Comparison of ENCODE assay signal across 33 mouse cellular contexts in the genomic region with DNA sequence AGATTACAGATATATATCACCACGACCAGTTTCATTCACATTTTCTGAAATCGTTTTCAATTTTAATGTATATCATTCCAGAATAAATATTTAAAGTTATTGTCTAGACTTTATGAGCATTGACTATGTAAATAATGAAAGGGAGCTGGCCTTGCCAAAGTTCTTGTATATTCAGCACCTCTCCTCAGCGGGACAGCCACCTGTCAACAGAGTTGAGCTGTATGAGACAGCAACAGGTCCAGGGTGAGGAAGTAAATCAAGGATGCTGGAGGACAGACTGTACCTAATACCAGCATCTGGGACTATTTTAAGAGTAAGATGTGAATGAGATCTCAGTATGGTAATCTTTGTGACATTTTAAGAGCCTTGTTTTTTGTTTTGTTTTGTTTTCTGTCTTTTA. TPM values are rescaled to one million over a fixed set of nuclear protein-coding genes. Genes with fewer than 3 reads are reported as not detected.
"Had no signal": no experiment of that assay in that cellular context is flagged by ENCODE, and none has a peak within 500 bp of the region (broad histone marks: within the 10 kb centered on the region; RNA-seq: fewer than 3 reads in every experiment).

No protein-coding gene starts in this region.

- H3K27me3 ChIP-seq: embryonic facial prominence, embryonic 12.5 days; embryonic facial prominence, embryonic 13.5 days; embryonic facial prominence, embryonic 15.5 days; forebrain, embryonic 12.5 days; forebrain, embryonic 13.5 days; forebrain, embryonic 15.5 days had no signal

- ATAC-seq: forebrain, embryonic 13.5 days; forebrain, embryonic 14.5 days; forebrain, embryonic 15.5 days; forebrain, embryonic 16.5 days; forebrain, postnatal 0 days had no signal

- H3K9me3 ChIP-seq: embryonic facial prominence, embryonic 10.5 days; embryonic facial prominence, embryonic 12.5 days; embryonic facial prominence, embryonic 13.5 days; embryonic facial prominence, embryonic 15.5 days; forebrain, embryonic 10.5 days; forebrain, embryonic 12.5 days; forebrain, embryonic 13.5 days; forebrain, embryonic 15.5 days; heart, embryonic 10.5 days had no signal

- H3K27ac ChIP-seq: embryonic facial prominence, embryonic 10.5 days; embryonic facial prominence, embryonic 12.5 days; embryonic facial prominence, embryonic 13.5 days; embryonic facial prominence, embryonic 15.5 days; forebrain, embryonic 10.5 days; forebrain, embryonic 12.5 days; forebrain, embryonic 13.5 days; forebrain, embryonic 15.5 days; heart, embryonic 10.5 days had no signal

- H3K9ac ChIP-seq: embryonic facial prominence, embryonic 12.5 days; embryonic facial prominence, embryonic 13.5 days; embryonic facial prominence, embryonic 15.5 days; forebrain, embryonic 12.5 days; forebrain, embryonic 13.5 days; forebrain, embryonic 15.5 days; forebrain, postnatal 0 days had no signal

- H3K4me1 ChIP-seq: embryonic facial prominence, embryonic 10.5 days; embryonic facial prominence, embryonic 12.5 days; embryonic facial prominence, embryonic 13.5 days; embryonic facial prominence, embryonic 15.5 days; forebrain, embryonic 10.5 days; forebrain, embryonic 12.5 days; forebrain, embryonic 13.5 days; forebrain, embryonic 15.5 days; heart, embryonic 10.5 days had no signal

- H3K4me3 ChIP-seq: embryonic facial prominence, embryonic 10.5 days; embryonic facial prominence, embryonic 12.5 days; embryonic facial prominence, embryonic 13.5 days; embryonic facial prominence, embryonic 15.5 days; erythroblast, embryonic 14.5 days; forebrain, embryonic 10.5 days; forebrain, embryonic 12.5 days; forebrain, embryonic 13.5 days; forebrain, embryonic 15.5 days; heart, adult 2 months; heart, embryonic 10.5 days had no signal

- DNase-seq: cerebellum, adult 9-10 months; cerebellum, adult 9-11 months; cerebellum, postnatal 10 days; cerebellum, postnatal 14 days; cerebellum, postnatal 25 days; cerebellum, postnatal 36 days; embryo, embryonic 11 days; forebrain, postnatal 0 days; gastrocnemius, postnatal 14 days; gastrocnemius, postnatal 25 days; gastrocnemius, postnatal 36 days; heart, adult 18-20 months; heart, adult 2 months had no signal

RNA-seq across cellular contexts. Expression of a gene that starts 29.7 kb away (rescaled TPM):
- total RNA-seq: granulocyte monocyte progenitor cell, adult 5-6 weeks had no signal
- polyA plus RNA-seq: embryonic facial prominence, embryonic 10.5 days; embryonic facial prominence, embryonic 11.5 days; embryonic facial prominence, embryonic 12.5 days; forebrain, embryonic 10.5 days; forebrain, embryonic 12.5 days had no signal

RNA-seq across cellular contexts. Expression of a gene that starts 50.1 kb away (rescaled TPM):
- total RNA-seq: common myeloid progenitor, adult 5-6 weeks; gastrocnemius, adult 18-20 months; gastrocnemius, adult 8-10 months; gastrocnemius, postnatal 14 days; gastrocnemius, postnatal 25 days; gastrocnemius, postnatal 36 days; gastrocnemius, postnatal 4 days; granulocyte monocyte progenitor cell, adult 5-6 weeks; heart, adult 18-20 months; heart, adult 2 months; heart, adult 8-10 months had no signal
- polyA plus RNA-seq: embryonic facial prominence, embryonic 11.5 days; embryonic facial prominence, embryonic 14.5 days; erythroblast, embryonic 14.5 days; forebrain, embryonic 12.5 days; forebrain, embryonic 14.5 days; forebrain, embryonic 15.5 days; forebrain, embryonic 16.5 days; heart, adult 2 months had no signal
